Mouse (Mus musculus) E14TG2a.4 (cell line): ENCODE measurements around the gene Fbxo3.

ENCODE experiments used
- CTCF ChIP-seq: conservative IDR thresholded peaks from 2 replicates; pipeline ENCODE4 v1.5.1; 2014; ENCODE audit warnings: low read length
- NANOG ChIP-seq: IDR thresholded peaks from 2 replicates; pipeline ENCODE4 v1.6.1; 2014; ENCODE audit warnings: borderline replicate concordance, low read length, mixed read lengths
- POU5F1 ChIP-seq: IDR thresholded peaks from 2 replicates; pipeline ENCODE4 v1.6.1; 2014; ENCODE audit warnings: low read length, borderline replicate concordance

- TF ChIP-seq CTCF (peak; percentile 81), NANOG (no peak), POU5F1 (no peak)
These were observed 26.4 kb upstream of the Fbxo3 start for GRCm38 (mm10) chr2:104001076-104001475.
